Mouse (Mus musculus): ENCODE results near the gene Chd2.

GRCm38 (mm10) chr7:73530164-73530563, 11.5 kb downstream of the Chd2 start:
- TF ChIP-seq CTCF (IDR thresholded peaks at IDR 0.05; ENCODE audit: extremely low read depth, insufficient read depth, insufficient read length, insufficient replicate concordance), result no peak
- TF ChIP-seq POLR2A (IDR thresholded peaks at IDR 0.05; ENCODE audit: low read depth, low read length), result no peak
